Comparison of ENCODE assay signal across 15 mouse cellular contexts in the genomic region with DNA sequence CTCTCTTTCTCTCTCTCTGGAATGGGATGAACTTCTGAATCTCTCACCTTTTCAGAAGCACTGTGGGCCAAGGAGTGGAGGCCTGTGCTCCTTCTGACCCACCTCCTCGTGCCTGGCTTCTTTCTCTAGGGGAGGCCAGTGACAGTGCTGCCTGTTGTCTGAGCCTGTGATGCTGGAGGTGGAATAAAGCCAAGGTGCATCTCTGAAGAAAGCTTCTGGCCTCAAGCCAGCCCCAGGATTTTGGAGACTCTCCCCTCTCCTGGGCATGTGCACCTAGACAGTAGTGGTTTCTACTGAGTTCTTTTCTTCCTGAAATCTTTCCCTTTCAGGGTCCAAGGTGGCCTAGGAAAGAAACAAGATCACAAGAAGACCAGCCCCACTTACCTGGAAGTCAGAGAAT.
DNase-seq lines count a peak whose midpoint lies in the region; ATAC-seq lines count a peak whose summit lies in the region.
"Had no signal": no experiment of that assay in that cellular context is flagged by ENCODE, and none has a peak within 500 bp of the region (broad histone marks: within the 10 kb centered on the region; RNA-seq: fewer than 3 reads in every experiment).

No protein-coding gene starts in this region.

- no peak overlapping the region for H3K4me2 ChIP-seq in midbrain, embryonic 13.5 days (replicated peaks)
- H3K4me2 ChIP-seq: lung, embryonic 15.5 days had no signal

- no peak for ATAC-seq in midbrain, embryonic 13.5 days

- peak overlapping the region; percentile 95 for H3K27ac ChIP-seq in midbrain, embryonic 13.5 days
- H3K27ac ChIP-seq: gastrocnemius, adult 2 months; heart, embryonic 10.5 days; lung, embryonic 15.5 days had no signal

- no peaks in the 10 kb centered on the region for H3K9me3 ChIP-seq in midbrain, embryonic 13.5 days
- H3K9me3 ChIP-seq: heart, embryonic 10.5 days; lung, embryonic 15.5 days; megakaryocyte, embryonic 14.5 days had no signal

- H3K4me1 ChIP-seq in midbrain, embryonic 13.5 days (replicated peaks) = peaks cover 95% of the 10 kb centered on the region
- H3K4me1 ChIP-seq: lung, embryonic 15.5 days; megakaryocyte, embryonic 14.5 days had no signal

- peaks cover 22% of the 10 kb centered on the region for H3K36me3 ChIP-seq in midbrain, embryonic 13.5 days
- H3K36me3 ChIP-seq: heart, embryonic 10.5 days; lung, embryonic 15.5 days had no signal

- 20% methylated on average over 1 of the region's 1 CpGs for WGBS in midbrain, embryonic 13.5 days

- no peak overlapping the region for H3K9ac ChIP-seq in midbrain, embryonic 13.5 days (replicated peaks)
- H3K9ac ChIP-seq: lung, embryonic 15.5 days had no signal

- H3K27me3 ChIP-seq in midbrain, embryonic 13.5 days = peaks cover 28% of the 10 kb centered on the region

- peak; percentile 37 for DNase-seq in cerebellum, adult 11 months
- no peak for DNase-seq in cerebellum, postnatal 36 days
- peak; percentile 42 for DNase-seq in right cerebral cortex, postnatal 4 days
- no peak for DNase-seq in right cerebral cortex, postnatal 10 days (ENCODE audit: low spot score in 2 of 2)
- no peak for DNase-seq in thymus, postnatal 14 days
- no peak for DNase-seq in kidney, adult 8-10 months
- no peak for DNase-seq in adrenal gland, adult 18-20 months (ENCODE audit: low spot score in 2 of 2)
- DNase-seq: adrenal gland, postnatal 10 days; gastrocnemius, adult 2 months; heart, postnatal 4 days; thymus, postnatal 36 days had no signal

- H3K4me3 ChIP-seq in midbrain, embryonic 13.5 days (replicated peaks) = no peak overlapping the region
- H3K4me3 ChIP-seq: gastrocnemius, adult 2 months; heart, embryonic 10.5 days; lung, embryonic 15.5 days; megakaryocyte, embryonic 14.5 days had no signal

Comparison
In these comparisons a context has a peak if more than half of its experiments do, and no peak if none do; other contexts are left out.
1. DNase-seq: peak in cerebellum, adult 11 months (single experiment) and right cerebral cortex, postnatal 4 days (single experiment); none in cerebellum, postnatal 36 days (0 of 2), right cerebral cortex, postnatal 10 days (0 of 2), thymus, postnatal 14 days (single experiment), kidney, adult 8-10 months (0 of 2) and adrenal gland, adult 18-20 months (0 of 2).